Mouse (Mus musculus): Measurements from ENCODE around the gene Mbd5. TPM values are rescaled to one million over a fixed set of nuclear protein-coding genes. Genes with fewer than 3 reads are reported as not detected.
A peak's percentile ranks its signal among the peaks of the same experiment; 100 is the strongest.

Mbd5 gene
- 30.6 and 33.8 TPM in 2 replicates for polyA plus RNA-seq (2014; fragmentation: Nextera tagmentation; extraction: Ambion mirVana)

DNA sequence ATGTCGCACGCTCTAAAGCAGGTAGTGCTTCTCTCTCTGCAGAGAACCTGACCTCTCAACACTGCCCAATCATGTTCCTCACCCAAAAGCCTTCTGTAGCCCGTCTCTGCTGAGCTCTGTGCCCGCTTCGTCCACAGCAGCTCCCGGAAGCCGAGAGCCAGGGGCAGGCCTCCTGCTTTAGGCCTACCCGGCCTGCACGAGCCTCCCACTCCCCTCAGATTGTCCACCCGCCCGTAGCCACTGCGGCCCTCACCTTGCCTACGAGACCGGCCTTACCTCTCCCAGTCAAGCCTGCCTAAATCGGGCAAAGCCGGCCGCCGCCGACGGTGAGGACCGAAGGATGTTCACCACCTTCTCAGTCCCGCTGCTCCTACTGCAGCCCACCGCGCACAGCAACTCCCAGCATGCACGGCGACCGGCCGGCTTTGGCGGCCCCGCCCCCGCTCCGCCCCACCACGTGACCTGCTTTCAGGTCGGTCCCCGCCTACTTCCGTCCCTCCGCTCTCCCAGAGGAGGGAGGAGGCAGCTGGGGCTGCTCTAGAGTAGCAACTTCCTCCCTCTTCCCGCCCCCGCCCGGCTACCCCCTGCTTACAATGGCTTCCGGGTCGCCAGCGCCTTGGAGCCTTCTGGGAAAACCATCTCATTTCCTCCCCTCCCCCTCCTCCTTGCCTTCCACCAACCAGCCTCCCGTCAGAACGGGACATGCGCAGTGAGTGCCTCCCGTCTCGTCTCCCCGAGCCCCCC is at the start of gene Mbd5:
Gene Mbd5 (plus strand): TSS at position 668 of the 744 bp plus-strand sequence.
- H3K4me2 ChIP-seq (ENCODE audit: low read depth, low read length) = peak within 1 kb of the TSS; percentile 57
- DNase-seq (ENCODE audit: low spot score) (peak; percentile 98), ATAC-seq (replicated peaks; ENCODE audit: insufficient number of reproducible peaks, low FRiP score, low TSS enrichment, low read depth) (peak; percentile 100)
- no peaks in the 10 kb centered on the region for H3K36me3 ChIP-seq (replicated peaks; ENCODE audit: control insufficient read depth, insufficient read depth, low read depth, low read length)
- no peaks in the 10 kb centered on the region for H3K27me3 ChIP-seq (ENCODE audit: control insufficient read depth, insufficient read depth, low read length)
- peak within 1 kb of the TSS; percentile 86 for H3K9ac ChIP-seq (replicated peaks; ENCODE audit: low read length)
- peak within 1 kb of the TSS; percentile 87 for H3K27ac ChIP-seq (replicated peaks; ENCODE audit: low read depth, low read length)
- peak within 1 kb of the TSS; percentile 82 for H3K4me3 ChIP-seq (ENCODE audit: low read depth, low read length)
- no peaks in the 10 kb centered on the region for H3K4me1 ChIP-seq (ENCODE audit: control insufficient read depth, insufficient read depth, low read length)
- whole genome bisulfite sequencing = under 1% methylated on average over 48 of the region's 49 CpGs
- no peaks in the 10 kb centered on the region for H3K9me3 ChIP-seq (replicated peaks; ENCODE audit: control insufficient read depth, low read length)

- Histone ChIP-seq H3K27me3 (ENCODE audit: control insufficient read depth, insufficient read depth, low read length) (no peaks in the 10 kb centered on the region), H3K27ac (replicated peaks; ENCODE audit: low read depth, low read length) (no peak overlapping the region), H3K9ac (replicated peaks; ENCODE audit: low read length) (no peak overlapping the region), H3K36me3 (replicated peaks; ENCODE audit: control insufficient read depth, insufficient read depth, low read depth, low read length) (peaks cover 4% of the 10 kb centered on the region), H3K4me3 (ENCODE audit: low read depth, low read length) (no peak overlapping the region), H3K4me1 (ENCODE audit: control insufficient read depth, insufficient read depth, low read length) (no peaks in the 10 kb centered on the region), H3K4me2 (ENCODE audit: low read depth, low read length) (no peak overlapping the region), H3K9me3 (replicated peaks; ENCODE audit: control insufficient read depth, low read length) (no peaks in the 10 kb centered on the region)
- ATAC-seq (replicated peaks; ENCODE audit: insufficient number of reproducible peaks, low FRiP score, low TSS enrichment, low read depth) = no peak
- WGBS = 56% methylated on average over 2 of the region's 2 CpGs
- DNase-seq (ENCODE audit: low spot score) = peak; percentile 49
Observed at GRCm38 (mm10) chr2:48908866-48909265, 40.4 kb upstream of the Mbd5 start.

DNA sequence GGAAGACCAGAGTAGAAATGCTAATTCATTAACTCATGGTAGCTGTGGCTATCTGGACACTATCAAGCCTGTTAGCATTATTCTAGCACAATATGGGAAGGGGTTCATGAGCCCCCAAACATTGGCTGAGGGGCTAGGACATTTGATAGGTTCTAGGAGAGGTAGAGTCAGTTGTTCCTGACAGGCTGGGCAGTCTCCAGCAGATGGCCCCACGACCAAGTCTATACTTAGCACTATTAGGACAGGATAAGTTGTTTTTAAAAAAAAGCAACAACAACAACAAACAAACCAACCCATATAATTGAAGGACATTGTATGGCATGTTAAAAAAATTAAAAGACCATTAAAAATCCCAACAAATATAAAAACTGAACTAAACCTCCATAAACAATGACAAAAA is 35.1 kb upstream of the Mbd5 start:
- ATAC-seq (replicated peaks; ENCODE audit: insufficient number of reproducible peaks, low FRiP score, low TSS enrichment, low read depth) = no peak
- H3K36me3 ChIP-seq (replicated peaks; ENCODE audit: control insufficient read depth, insufficient read depth, low read depth, low read length) = peaks cover 10% of the 10 kb centered on the region
- 79% methylated on average over 1 of the region's 1 CpGs for WGBS

GRCm38 (mm10) chr2:48915832-48916231 is 33.5 kb upstream of the Mbd5 start:
- Histone ChIP-seq H3K9ac (replicated peaks; ENCODE audit: low read length) (no peak overlapping the region), H3K27me3 (ENCODE audit: control insufficient read depth, insufficient read depth, low read length) (no peaks in the 10 kb centered on the region), H3K4me3 (ENCODE audit: low read depth, low read length) (no peak overlapping the region), H3K4me1 (ENCODE audit: control insufficient read depth, insufficient read depth, low read length) (no peaks in the 10 kb centered on the region), H3K9me3 (replicated peaks; ENCODE audit: control insufficient read depth, low read length) (no peaks in the 10 kb centered on the region), H3K4me2 (ENCODE audit: low read depth, low read length) (no peak overlapping the region), H3K27ac (replicated peaks; ENCODE audit: low read depth, low read length) (no peak overlapping the region), H3K36me3 (replicated peaks; ENCODE audit: control insufficient read depth, insufficient read depth, low read depth, low read length) (peaks cover 10% of the 10 kb centered on the region)
- no peak for ATAC-seq (replicated peaks; ENCODE audit: insufficient number of reproducible peaks, low FRiP score, low TSS enrichment, low read depth)
- DNase-seq (ENCODE audit: low spot score) = no peak

More for the DNA sequence above, 35.1 kb upstream of the Mbd5 start:
- H3K4me3 ChIP-seq (ENCODE audit: low read depth, low read length) = no peak overlapping the region
- no peak overlapping the region for H3K27ac ChIP-seq (replicated peaks; ENCODE audit: low read depth, low read length)
- H3K9me3 ChIP-seq (replicated peaks; ENCODE audit: control insufficient read depth, low read length) = no peaks in the 10 kb centered on the region
- H3K4me2 ChIP-seq (ENCODE audit: low read depth, low read length) = no peak overlapping the region
- no peaks in the 10 kb centered on the region for H3K4me1 ChIP-seq (ENCODE audit: control insufficient read depth, insufficient read depth, low read length)
- no peaks in the 10 kb centered on the region for H3K27me3 ChIP-seq (ENCODE audit: control insufficient read depth, insufficient read depth, low read length)
- no peak overlapping the region for H3K9ac ChIP-seq (replicated peaks; ENCODE audit: low read length)
- DNase-seq (ENCODE audit: low spot score) = no peak

GRCm38 (mm10) chr2:48935058-48935457 is 14.2 kb upstream of the Mbd5 start:
- no peaks in the 10 kb centered on the region; the same call in 1 of the 2 replicates for H3K36me3 ChIP-seq (replicated peaks; ENCODE audit: control insufficient read depth, insufficient read depth, low read depth, low read length)
- no peaks in the 10 kb centered on the region for H3K4me1 ChIP-seq (ENCODE audit: control insufficient read depth, insufficient read depth, low read length)
- H3K27ac ChIP-seq (replicated peaks; ENCODE audit: low read depth, low read length) = no peak overlapping the region
- no peak overlapping the region for H3K4me3 ChIP-seq (ENCODE audit: low read depth, low read length)
- H3K4me2 ChIP-seq (ENCODE audit: low read depth, low read length) = no peak overlapping the region
- WGBS = 94% methylated on average over 2 of the region's 2 CpGs
- H3K9me3 ChIP-seq (replicated peaks; ENCODE audit: control insufficient read depth, low read length) = no peaks in the 10 kb centered on the region
- ATAC-seq (replicated peaks; ENCODE audit: insufficient number of reproducible peaks, low FRiP score, low TSS enrichment, low read depth) (no peak), DNase-seq (ENCODE audit: low spot score) (no peak)
- no peaks in the 10 kb centered on the region for H3K27me3 ChIP-seq (ENCODE audit: control insufficient read depth, insufficient read depth, low read length)
- H3K9ac ChIP-seq (replicated peaks; ENCODE audit: low read length) = no peak overlapping the region

- H3K4me2 ChIP-seq (ENCODE audit: low read depth, low read length) = peak overlapping the region; percentile 21
- H3K4me3 ChIP-seq (ENCODE audit: low read depth, low read length) = peak overlapping the region; percentile 82
- H3K27ac ChIP-seq (replicated peaks; ENCODE audit: low read depth, low read length) = no peak overlapping the region
- ATAC-seq (replicated peaks; ENCODE audit: insufficient number of reproducible peaks, low FRiP score, low TSS enrichment, low read depth) (no peak), DNase-seq (ENCODE audit: low spot score) (peak; percentile 27)
- WGBS = 50% methylated on average over 3 of the region's 3 CpGs
- H3K9ac ChIP-seq (replicated peaks; ENCODE audit: low read length) = no peak overlapping the region
- no peaks in the 10 kb centered on the region for H3K36me3 ChIP-seq (replicated peaks; ENCODE audit: control insufficient read depth, insufficient read depth, low read depth, low read length)
- no peaks in the 10 kb centered on the region for H3K4me1 ChIP-seq (ENCODE audit: control insufficient read depth, insufficient read depth, low read length)
- no peaks in the 10 kb centered on the region for H3K9me3 ChIP-seq (replicated peaks; ENCODE audit: control insufficient read depth, low read length)
- H3K27me3 ChIP-seq (ENCODE audit: control insufficient read depth, insufficient read depth, low read length) = no peaks in the 10 kb centered on the region
Observed at GRCm38 (mm10) chr2:48947761-48948160, 1.5 kb upstream of the Mbd5 start.

- peak overlapping the region; percentile 82 for H3K4me3 ChIP-seq (ENCODE audit: low read depth, low read length)
- ATAC-seq (replicated peaks; ENCODE audit: insufficient number of reproducible peaks, low FRiP score, low TSS enrichment, low read depth) = peak; percentile 72
- H3K9me3 ChIP-seq (replicated peaks; ENCODE audit: control insufficient read depth, low read length) = no peaks in the 10 kb centered on the region
- no peaks in the 10 kb centered on the region for H3K27me3 ChIP-seq (ENCODE audit: control insufficient read depth, insufficient read depth, low read length)
- no peak for DNase-seq (ENCODE audit: low spot score)
- no peaks in the 10 kb centered on the region for H3K36me3 ChIP-seq (replicated peaks; ENCODE audit: control insufficient read depth, insufficient read depth, low read depth, low read length)
- peak overlapping the region; percentile 86 for H3K9ac ChIP-seq (replicated peaks; ENCODE audit: low read length)
- WGBS = 0% methylated on average over 5 of the region's 9 CpGs
- no peaks in the 10 kb centered on the region for H3K4me1 ChIP-seq (ENCODE audit: control insufficient read depth, insufficient read depth, low read length)
- peak overlapping the region; percentile 87 for H3K27ac ChIP-seq (replicated peaks; ENCODE audit: low read depth, low read length)
- H3K4me2 ChIP-seq (ENCODE audit: low read depth, low read length) = peak overlapping the region; percentile 57
Observed at GRCm38 (mm10) chr2:48949743-48950251, 489 bp downstream of the Mbd5 start.

DNA sequence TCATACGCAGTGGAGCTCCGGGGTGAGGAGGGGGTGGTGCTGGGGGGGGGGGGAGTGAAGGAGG is 776 bp downstream of the Mbd5 start, which contains the start of gene Orc4:
Gene Orc4 (minus strand): TSS at position 26 of the 64 bp plus-strand sequence.
- Histone ChIP-seq H3K27me3 (ENCODE audit: control insufficient read depth, insufficient read depth, low read length) (no peaks in the 10 kb centered on the region), H3K36me3 (replicated peaks; ENCODE audit: control insufficient read depth, insufficient read depth, low read depth, low read length) (no peaks in the 10 kb centered on the region), H3K9me3 (replicated peaks; ENCODE audit: control insufficient read depth, low read length) (no peaks in the 10 kb centered on the region), H3K9ac (replicated peaks; ENCODE audit: low read length) (peak within 1 kb of the TSS; percentile 86), H3K4me1 (ENCODE audit: control insufficient read depth, insufficient read depth, low read length) (no peaks in the 10 kb centered on the region), H3K4me3 (ENCODE audit: low read depth, low read length) (peak within 1 kb of the TSS; percentile 82), H3K4me2 (ENCODE audit: low read depth, low read length) (peak within 1 kb of the TSS; percentile 57), H3K27ac (replicated peaks; ENCODE audit: low read depth, low read length) (peak within 1 kb of the TSS; percentile 87)
- ATAC-seq (replicated peaks; ENCODE audit: insufficient number of reproducible peaks, low FRiP score, low TSS enrichment, low read depth) = no peak
- no peak for DNase-seq (ENCODE audit: low spot score)
- no CpG with 5 or more reads among the region's 2 CpGs for WGBS

Data from embryonic facial prominence, embryonic 11.5 days (tissue).